Mouse (Mus musculus): ENCODE results near the gene Zfp82.
"Not testable (repeated sequence)": the region's sequence is repeated elsewhere in the genome, so short reads cannot be mapped to it uniquely, and the experiment has no call there.

Gene Zfp82

GRCm38 (mm10) chr7:30072146-30073028 lies at the start of gene Zfp82:
TSS of gene Zfp82 (minus strand) at chr7:30072900.
- DNase-seq (ENCODE audit: low spot score in 2 of 2) = peak; percentile 69 to 72

- DNase-seq (ENCODE audit: low spot score in 2 of 2) = no peak
Measured at GRCm38 (mm10) chr7:30122188-30122530, 49.5 kb upstream of the Zfp82 start.

- DNase-seq (ENCODE audit: low spot score in 2 of 2) = peak; percentile 85 to 89
Measured at GRCm38 (mm10) chr7:30121308-30122187, 48.8 kb upstream of the Zfp82 start, which contains the start of gene Zfp382. TSS of gene Zfp382 (plus strand) at chr7:30121942.

GRCm38 (mm10) chr7:30117935-30118334 lies 45.2 kb upstream of the Zfp82 start:
- not testable (repeated sequence) for DNase-seq (ENCODE audit: low spot score in 2 of 2)

GRCm38 (mm10) chr7:30116076-30116475 lies 43.4 kb upstream of the Zfp82 start:
- DNase-seq (ENCODE audit: low spot score in 2 of 2) = no peak

GRCm38 (mm10) chr7:30099297-30099696 lies 26.6 kb upstream of the Zfp82 start:
- no peak for DNase-seq (ENCODE audit: low spot score in 2 of 2)

- no peak for DNase-seq (ENCODE audit: low spot score in 2 of 2)
Measured at GRCm38 (mm10) chr7:30095551-30096125, 22.9 kb upstream of the Zfp82 start.

- DNase-seq (ENCODE audit: low spot score in 2 of 2) = peak; percentile 84 to 89
Measured at GRCm38 (mm10) chr7:30094646-30095429, 22.1 kb upstream of the Zfp82 start, which contains the start of gene Zfp260. TSS of gene Zfp260 (plus strand) at chr7:30094777.

GRCm38 (mm10) chr7:30093918-30094415 lies 21.3 kb upstream of the Zfp82 start:
- DNase-seq (ENCODE audit: low spot score in 2 of 2) = no peak

GRCm38 (mm10) chr7:30092666-30093065 lies 20.0 kb upstream of the Zfp82 start:
- DNase-seq (ENCODE audit: low spot score in 2 of 2) = no peak

GRCm38 (mm10) chr7:30090970-30091585 lies 18.4 kb upstream of the Zfp82 start:
- no peak for DNase-seq (ENCODE audit: low spot score in 2 of 2)

- DNase-seq (ENCODE audit: low spot score in 2 of 2) = peak; percentile 93 to 94
Measured at GRCm38 (mm10) chr7:30090092-30090969, 17.6 kb upstream of the Zfp82 start, which contains the start of the genes Gm26920 and Zfp566. TSS of gene Gm26920 (minus strand) at chr7:30090410. TSS of gene Zfp566 (minus strand) at chr7:30090527.

- DNase-seq (ENCODE audit: low spot score in 2 of 2) = no peak
Measured at GRCm38 (mm10) chr7:30089405-30089804, 16.7 kb upstream of the Zfp82 start.

- no peak for DNase-seq (ENCODE audit: low spot score in 2 of 2)
Measured at GRCm38 (mm10) chr7:30086524-30086923, 13.8 kb upstream of the Zfp82 start.

- DNase-seq (ENCODE audit: low spot score in 2 of 2) = no peak
Measured at GRCm38 (mm10) chr7:30064622-30065021, 8.1 kb downstream of the Zfp82 start.

GRCm38 (mm10) chr7:30062478-30062877 lies 10.2 kb downstream of the Zfp82 start:
- no peak for DNase-seq (ENCODE audit: low spot score in 2 of 2)

- no peak for DNase-seq (ENCODE audit: low spot score in 2 of 2)
Measured at GRCm38 (mm10) chr7:30060341-30060740, 12.4 kb downstream of the Zfp82 start.

GRCm38 (mm10) chr7:30053591-30053990 lies 19.1 kb downstream of the Zfp82 start:
- DNase-seq (ENCODE audit: low spot score in 2 of 2) = no peak

- DNase-seq (ENCODE audit: low spot score in 2 of 2) = peak; percentile 77 to 79
Measured at GRCm38 (mm10) chr7:30050882-30051548, 21.7 kb downstream of the Zfp82 start, which contains the start of gene Zfp14. TSS of gene Zfp14 (minus strand) at chr7:30051380.
